Mouse (Mus musculus): ENCODE measurements around the gene Slc35g3. TPM values are rescaled to one million over a fixed set of nuclear protein-coding genes. Genes with fewer than 3 reads are reported as not detected.

Gene Slc35g3
- total RNA-seq (2021), result under 1 TPM in 1 of 2 experiments, not detected in 1; 0.25 TPM
- long read RNA-seq, experiment 1, result 0 reads
- long read RNA-seq, experiment 2, result 0 reads

DNA sequence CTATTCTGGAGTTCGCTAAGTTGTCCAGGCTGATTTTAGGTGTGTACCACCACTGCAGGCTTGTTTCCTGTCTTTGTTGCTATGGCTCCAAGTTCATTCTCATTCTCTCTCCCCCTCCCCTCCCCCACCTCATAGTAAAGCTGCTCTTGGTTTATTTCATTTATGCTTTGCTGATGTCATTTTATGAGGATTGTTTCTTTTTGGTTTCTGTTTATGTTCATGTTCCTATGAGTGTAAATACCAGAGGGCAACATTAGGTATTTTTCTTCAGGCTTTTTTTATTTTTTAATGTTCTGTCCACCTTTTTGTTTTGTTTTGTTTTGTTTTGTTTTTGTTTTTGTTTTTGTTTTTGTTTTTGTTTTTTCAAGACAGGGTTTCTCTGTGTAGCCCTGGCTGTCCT lies at the start of gene Slc35g3:
Gene Slc35g3, minus strand, starts transcription at position 101 of the 400 bp plus-strand sequence.
- DNase-seq (ENCODE audit: low spot score in 2 of 2), result no peak

DNA sequence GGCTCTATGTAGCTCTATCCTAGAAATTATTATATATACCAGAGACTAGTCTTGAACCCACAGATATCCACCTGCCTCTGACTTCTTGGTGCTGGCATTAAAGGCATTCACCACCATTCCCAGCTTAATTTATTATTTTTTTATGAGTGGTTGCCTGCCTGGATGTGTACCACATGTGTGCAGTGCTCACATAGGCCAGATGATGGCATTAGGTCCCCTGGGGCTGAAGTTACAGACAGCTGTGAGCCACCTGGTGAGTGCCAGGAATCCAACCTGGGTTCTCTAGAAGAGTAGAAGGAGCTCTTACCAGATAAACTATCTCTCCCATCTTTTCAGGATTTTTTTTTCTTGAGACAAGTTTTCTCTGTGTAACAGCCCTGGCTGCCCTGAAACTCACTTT lies 48.5 kb upstream of the Slc35g3 start:
- no peak for DNase-seq (ENCODE audit: low spot score in 2 of 2)

DNA sequence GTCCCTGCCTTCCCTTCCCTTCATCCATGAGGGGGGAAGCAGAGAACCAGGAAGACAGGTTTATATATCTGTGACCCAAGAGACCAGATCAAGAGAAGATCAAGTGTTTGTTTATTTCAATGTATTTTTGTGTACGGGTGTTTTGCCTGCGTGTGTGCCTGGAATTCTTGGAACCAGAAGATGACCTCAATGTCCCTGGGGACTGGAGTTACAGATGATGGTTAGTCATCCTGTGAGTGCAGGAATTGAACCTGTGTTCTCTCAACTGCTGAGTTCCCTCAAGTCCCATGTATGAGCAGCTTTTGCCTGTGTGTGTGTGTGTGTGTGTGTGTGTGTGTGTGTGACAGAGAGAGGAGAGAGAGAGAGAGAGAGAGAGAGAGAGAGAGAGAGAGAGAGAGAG lies 45.9 kb upstream of the Slc35g3 start:
- no peak for DNase-seq (ENCODE audit: low spot score in 2 of 2)

DNA sequence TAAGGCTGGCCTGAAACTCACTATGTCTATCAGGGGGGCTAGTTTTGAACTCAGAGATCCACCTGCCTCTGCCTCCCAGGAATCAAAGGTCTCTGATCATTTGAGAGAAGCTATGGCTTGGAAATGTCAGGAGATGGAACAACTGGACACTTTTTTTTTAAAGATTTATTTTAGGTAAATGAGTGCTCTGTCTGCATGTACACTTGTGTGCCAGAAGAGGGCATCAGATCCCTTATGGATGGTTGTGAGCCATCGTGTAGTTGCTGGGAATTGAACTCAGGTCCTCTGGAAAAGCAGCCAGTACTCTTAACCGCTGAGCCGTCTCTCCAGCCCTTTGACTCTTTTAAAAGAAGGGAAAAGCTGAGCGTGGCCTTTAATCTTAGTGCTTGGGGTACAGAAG lies 44.6 kb upstream of the Slc35g3 start:
- no peak for DNase-seq (ENCODE audit: low spot score in 2 of 2)

DNA sequence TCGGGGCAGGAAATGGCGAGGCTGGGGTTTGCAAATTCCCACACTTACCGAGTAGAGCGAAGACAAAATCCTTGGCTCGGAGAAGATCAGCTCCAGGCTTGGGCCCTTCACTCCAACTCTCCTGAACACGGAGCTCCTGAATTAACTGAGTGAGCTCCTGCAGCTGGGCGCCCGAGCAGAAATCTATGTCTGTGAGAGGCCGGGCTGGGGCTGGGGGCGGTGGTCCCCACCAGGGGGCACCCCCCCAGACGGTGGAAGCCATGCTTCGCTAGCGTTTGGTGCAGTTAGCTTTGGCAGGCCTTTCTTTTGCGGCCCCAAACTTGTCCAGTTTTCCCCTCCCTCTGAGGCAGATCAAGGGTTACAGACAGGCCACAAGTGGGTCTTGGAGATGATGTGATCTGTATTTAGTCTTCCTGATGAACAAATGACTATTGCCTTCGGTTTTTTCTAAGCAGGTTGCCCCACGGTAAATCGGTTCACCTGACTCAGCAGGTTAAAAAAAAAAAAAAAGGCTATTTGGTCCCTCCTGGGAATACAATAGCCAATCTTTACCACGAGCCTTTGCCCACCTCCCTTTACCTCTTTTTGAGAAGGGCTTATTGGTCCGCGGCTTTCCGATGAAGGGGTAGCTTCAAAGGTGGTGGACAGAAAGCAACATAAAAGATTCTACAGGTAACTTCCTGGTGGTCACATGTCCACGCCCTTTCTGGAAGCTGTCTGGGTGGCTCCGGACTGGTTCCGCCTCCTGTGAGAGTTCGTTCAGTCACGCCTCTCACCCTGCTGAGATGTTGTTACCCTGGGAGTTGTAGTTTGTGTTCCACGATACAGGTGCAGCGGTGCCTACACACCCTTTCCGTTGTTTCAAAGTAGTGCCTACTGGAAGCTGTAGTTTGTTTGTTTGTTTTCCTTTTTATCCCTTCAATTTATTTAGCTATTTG lies 43.5 kb upstream of the Slc35g3 start, which contains the start of gene Tmem102:
Gene Tmem102, minus strand, starts transcription at position 653 of the 938 bp plus-strand sequence.
- DNase-seq (ENCODE audit: low spot score in 2 of 2), result no peak

DNA sequence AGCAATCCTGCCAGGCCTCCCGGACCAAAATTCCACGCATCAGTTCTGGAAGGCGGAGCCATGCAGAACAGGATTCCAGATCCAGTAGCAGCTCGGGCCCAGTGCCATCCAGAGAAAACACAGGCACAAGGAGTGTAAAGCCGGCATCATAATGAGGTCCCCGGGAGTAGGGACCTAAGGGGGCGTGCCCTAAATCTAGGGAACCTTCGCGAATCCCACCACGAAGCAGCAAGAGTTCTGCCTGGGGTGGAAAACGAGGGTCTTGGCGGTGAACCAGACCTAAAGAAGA lies 42.8 kb upstream of the Slc35g3 start:
- no peak for DNase-seq (ENCODE audit: low spot score in 2 of 2)

DNA sequence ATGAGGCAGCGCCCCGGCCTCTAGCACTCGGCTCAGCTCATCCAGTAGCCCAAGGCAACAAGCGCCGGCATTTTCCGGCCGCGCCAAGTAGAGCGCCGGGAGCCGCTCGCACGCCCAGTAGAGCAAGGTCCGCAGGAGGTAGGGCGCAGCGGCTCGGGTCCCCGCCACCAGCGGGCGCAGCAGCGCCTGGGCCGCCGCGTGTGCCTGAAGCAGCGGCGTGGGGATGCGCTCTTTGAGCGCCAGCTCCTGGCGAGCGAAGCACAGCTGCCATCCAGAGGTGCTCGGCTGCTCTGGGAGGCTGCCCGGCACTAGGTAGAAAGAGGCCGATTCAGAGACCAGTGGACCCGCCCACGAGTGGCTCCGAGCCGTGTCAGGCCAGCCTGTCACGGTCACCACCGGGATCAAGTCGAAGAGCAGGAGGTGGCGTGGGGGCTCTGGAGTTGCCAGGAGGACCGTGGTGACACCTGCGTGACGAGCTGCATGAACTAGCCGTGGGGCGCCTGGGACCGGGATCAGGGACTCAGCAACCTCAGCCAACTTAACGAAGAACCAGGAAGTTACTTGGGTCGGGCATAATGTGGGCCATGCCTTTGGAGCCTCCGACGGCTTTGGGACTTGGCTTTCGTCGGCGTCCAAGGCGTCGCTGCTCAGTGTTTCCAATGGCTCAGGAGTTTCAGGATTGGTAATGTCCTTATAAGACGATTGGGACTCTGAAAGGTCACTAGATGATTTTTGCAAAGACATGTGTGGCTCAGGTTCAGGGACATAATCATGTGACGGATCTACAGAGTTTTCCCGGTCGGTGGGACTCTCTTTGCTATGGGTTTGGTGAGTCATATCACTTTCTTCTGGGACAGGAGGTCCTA lies 42.3 kb upstream of the Slc35g3 start:
- peak; percentile 55 to 71 for DNase-seq (ENCODE audit: low spot score in 2 of 2)

DNA sequence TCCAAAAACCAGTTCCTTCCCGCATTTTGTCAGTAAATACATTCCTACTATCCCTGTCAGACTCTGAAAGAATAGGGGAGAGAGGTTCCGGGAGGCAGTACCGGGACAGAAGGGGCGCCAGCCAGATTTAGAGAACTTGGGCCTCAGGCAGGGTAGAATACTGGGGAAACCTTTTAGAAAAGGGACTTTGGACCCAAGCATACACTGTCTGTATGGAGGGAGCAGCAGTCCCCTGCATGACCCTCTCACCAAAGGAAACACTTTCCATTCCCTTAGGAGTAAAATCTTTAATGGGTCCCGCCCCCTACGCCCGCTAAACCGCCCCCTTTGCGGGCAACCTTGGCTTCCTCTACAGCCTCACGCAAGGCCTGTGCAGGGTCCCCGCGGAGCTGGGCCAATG lies 41.6 kb upstream of the Slc35g3 start:
- DNase-seq (ENCODE audit: low spot score in 2 of 2), result no peak

DNA sequence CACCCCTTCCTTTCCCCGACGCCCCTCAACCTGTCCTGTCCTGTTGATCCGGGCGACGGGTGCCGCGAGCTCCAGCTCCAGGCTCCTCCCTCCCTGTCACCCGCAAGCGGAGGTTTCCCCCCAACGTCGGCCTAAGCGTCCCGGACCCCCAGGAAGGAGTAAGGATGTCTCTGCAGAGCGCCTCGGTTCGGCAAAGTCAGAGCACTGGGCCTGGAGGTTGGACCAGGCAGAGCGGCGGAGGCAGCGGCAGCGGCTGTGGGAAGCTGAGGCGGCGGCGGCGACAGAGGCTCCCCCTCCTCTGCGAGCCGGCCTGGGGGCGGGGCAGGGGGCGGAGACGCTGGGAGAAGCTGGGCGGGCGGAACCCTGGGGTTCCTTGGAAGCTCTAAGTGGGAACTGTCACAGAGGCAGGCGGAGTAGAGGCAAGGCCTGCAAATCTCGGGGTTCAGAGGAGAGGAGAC lies 40.9 kb upstream of the Slc35g3 start:
- peak; percentile 79 to 85 for DNase-seq (ENCODE audit: low spot score in 2 of 2)

DNA sequence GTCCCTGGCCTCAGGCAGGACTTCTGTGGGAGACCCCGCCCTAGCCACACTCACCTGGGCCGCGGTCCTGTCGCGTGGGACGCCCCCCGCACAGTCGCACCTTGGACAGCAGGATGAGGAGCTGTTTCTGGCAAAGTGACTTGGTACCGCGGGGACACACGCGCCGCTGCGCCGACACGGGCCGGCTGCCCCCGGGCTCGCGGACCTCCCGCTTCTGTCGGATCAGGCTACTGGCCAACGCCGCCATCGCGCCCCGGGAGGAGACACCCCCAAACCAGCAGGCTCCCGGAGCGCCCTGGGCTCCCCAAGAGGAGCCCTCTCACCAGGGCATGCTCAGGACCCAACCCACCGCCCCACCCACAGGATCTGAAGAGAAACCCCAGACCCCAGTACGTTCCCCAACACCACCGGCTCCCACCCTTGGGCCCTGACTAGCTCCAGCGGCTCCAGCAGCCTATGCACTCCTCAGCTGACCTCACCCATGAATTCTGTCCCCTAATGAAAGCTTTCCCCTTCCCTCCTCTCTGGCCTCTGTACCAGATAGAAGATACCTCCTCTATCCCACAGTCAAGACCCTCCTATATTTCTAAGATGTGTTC lies 39.7 kb upstream of the Slc35g3 start, which contains the start of gene Fgf11:
Gene Fgf11, minus strand, starts transcription at position 479 of the 599 bp plus-strand sequence.
- no peak for DNase-seq (ENCODE audit: low spot score in 2 of 2)

DNA sequence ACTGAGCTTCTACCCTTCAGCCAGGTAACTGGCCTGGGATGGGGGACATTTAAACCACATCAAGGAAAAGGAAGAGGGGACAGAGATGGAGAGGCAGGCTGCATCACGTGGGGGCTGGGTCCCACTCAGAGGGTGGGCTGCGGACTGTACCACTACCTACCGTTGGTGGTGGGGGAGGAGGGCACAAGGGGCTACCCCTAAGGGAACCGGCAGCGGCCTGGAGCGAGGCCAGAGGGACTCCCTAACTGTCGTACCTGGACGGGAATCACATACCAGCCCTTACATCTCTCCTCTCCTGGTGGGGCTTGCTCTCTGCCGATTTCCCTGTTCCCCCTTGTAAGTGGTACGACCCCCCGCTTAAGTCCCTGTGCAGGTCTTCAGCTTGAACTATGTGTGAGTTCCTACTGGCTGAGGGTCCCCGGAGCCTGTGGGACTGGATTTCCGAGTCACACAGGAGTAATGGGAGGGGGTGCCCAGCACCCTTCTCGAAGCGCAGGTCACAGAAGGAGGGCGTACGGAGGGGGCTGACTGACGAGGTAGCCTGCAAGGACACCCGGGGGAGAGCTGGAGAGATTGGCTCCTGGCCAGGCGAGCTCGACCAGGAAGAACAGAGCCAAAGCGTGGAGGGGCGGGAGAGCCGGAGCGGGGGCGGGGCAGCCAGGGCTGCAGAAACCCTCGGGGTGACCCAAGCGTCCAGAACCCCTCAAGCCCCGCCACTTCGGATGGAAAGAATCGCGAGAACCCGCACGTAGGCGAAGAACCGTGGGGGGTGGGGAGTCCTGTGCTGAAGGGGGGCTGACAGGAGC lies 38.8 kb upstream of the Slc35g3 start:
- DNase-seq (ENCODE audit: low spot score in 2 of 2), result peak; percentile 60 to 72

DNA sequence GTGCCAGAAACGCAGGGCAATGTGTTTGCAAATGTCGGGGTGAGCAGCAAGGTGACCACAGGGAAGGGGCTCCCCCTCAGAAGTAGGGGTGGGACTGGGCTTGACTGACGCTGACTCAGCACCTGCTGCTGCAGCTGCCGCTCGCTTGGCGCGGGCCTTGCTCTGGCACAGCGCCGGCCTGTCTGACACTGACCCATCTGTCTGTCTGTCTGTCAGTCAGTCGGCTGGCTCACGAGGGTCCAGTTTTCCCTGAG lies 38.3 kb upstream of the Slc35g3 start:
- DNase-seq (ENCODE audit: low spot score in 2 of 2), result peak in 1 of 2 experiments; percentile 60

DNA sequence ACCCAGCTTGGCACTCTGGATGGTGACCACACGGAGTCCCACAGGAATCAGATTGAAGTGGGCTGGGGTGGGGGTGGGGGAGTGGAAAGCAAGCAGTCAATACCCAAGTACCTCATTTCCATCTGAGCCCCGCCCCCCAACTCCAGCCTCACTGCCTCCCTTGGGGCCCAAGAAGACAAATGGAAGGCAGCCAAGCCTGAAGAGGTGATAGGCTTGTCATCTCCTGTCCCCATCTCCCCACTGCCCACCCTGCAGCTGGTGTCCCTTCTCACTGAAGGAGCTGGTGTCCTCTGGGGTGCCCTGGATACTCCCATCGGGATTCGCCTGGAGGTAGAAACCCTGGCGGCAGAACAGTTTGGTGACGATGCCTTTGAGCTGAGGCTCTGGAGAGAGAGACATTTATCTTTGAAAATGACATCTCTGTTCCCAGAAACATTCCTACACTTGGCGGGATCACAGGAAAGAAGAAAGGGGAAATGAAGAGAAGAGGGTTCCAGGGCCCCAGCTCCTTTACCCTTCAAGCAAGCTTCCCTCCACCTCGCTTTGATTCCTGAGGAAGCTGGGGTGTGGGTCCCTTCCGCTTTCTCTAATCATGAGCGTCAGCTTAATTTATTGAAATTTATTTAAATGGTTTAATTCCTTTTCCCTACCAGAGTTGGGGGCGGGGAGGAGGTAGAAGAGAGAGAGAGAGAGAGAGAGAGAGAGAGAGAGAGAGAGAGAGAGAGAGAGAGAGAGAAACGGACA lies 37.8 kb upstream of the Slc35g3 start:
- no peak for DNase-seq (ENCODE audit: low spot score in 2 of 2)

DNA sequence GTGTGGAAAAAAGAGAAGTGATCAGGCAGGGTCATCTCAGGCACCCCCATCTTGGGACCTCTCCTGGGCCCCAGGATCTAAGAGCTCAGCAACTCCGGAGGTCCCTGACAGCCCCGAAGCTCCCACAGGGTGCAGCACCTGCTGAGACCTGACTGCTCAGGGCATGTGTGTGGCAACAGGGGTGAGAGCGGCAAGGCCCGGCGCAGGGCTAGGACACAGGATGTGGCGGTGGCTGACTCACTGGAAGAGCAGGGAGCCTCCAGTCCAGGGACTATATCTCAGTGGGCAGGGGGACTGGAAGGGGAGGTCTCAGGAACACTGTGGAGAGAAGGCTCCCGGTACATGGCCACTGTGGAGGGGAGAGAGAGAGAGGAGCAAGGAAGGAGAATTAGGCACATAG lies 36.2 kb upstream of the Slc35g3 start:
- DNase-seq (ENCODE audit: low spot score in 2 of 2), result no peak

DNA sequence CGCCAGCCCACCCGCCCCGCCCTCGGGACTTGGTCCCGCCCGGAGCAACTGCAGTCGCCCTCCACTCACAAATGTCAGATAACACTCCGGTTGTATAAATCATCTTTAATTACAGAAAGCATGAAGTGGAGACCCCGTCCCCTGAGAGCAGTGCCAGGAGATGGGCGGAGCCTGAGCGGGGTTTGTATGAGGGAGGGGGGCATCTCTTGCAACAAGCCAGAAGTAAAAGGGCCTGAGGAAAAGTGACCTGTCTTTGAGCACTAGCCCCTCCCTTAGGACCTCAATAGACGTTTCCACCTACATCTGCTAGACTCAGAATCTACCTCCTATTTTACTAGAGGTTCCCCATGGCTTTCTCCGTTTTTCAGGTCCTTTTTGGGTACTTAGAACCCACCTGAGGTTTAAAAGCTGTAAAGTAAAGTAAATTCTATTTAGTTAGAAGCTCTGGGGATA lies 34.2 kb upstream of the Slc35g3 start:
- DNase-seq (ENCODE audit: low spot score in 2 of 2), result no peak

DNA sequence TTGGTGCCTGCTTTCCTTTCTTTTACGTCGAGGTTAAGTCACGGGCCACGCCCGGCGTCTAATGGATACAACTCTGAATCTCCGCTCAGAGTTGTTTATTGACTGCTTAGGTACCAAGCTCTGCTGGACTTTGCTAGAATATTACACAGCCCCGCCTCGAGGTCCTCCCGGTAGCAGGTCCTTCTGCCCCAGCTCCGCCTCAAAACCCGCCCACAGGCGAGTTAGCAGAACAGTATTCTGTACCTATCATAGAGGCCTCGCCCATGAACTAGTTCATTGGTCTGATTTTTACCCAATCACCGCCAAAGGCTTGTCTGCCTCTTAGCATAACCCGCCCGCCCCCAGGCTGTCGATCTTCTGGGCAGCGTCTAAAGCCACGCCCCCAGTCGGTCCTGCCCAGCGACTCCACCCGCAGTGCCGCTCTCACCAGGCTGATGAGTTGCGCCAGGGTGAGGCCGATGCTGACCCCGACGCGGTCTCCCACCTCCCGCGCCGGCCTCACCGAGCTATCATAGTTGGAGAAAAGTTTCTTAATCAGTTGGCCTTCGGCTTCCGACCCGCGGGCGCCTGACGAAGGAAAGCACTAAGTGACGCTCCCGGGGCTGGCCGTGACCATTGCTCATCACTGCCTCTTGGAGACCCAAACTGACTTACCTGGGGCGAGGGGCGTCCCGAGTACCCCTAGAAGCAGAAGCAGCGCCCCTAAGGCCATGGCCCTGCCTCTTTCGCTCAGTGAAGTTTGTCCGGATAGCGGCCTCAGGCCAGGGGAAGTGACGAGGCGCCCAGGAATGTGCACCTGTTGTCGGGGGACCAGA lies 33.6 kb upstream of the Slc35g3 start, which contains the start of gene Chrnb1:
Gene Chrnb1, minus strand, starts transcription at position 776 of the 815 bp plus-strand sequence.
- peak; percentile 79 to 92 for DNase-seq (ENCODE audit: low spot score in 2 of 2)

DNA sequence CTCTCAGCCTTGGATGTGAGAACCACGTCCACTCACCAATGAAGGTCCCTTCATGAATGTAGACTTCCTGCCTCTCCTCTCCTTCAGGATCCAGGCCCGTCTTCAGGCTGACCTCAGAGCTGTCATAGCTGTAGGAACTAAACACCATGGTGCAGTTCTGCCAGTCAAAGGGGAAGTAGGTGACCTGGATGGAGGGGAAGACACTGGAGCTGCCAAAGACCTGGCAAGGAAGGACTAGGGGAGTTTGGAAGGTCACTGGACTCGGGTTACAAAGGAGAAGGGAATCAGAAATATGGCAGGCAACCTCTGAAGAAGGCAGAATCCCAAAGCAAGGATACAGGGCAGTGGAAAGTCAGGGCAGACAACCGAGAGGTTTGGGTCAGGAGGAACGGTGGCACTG lies 31.7 kb upstream of the Slc35g3 start:
- DNase-seq (ENCODE audit: low spot score in 2 of 2), result no peak

DNA sequence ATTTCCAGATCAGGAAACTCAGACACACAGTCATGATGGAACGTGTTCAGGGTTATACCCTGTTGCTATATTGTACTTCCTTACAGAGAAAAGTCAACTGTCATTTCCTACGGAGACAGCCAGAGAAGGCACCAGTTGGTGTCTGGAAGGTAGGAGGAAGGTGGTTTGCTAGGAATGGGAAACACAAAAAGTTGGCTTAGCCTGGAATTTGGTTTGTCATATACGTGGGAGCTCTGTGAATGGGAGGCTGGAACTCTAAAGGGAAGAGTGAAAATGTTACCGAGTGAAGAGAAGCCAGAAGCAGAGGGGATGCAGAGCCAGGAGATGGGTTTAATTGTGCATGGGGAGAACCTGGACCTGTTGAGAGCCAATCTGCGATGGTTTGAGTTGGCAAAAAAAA lies 29.7 kb upstream of the Slc35g3 start:
- no peak for DNase-seq (ENCODE audit: low spot score in 2 of 2)

DNA sequence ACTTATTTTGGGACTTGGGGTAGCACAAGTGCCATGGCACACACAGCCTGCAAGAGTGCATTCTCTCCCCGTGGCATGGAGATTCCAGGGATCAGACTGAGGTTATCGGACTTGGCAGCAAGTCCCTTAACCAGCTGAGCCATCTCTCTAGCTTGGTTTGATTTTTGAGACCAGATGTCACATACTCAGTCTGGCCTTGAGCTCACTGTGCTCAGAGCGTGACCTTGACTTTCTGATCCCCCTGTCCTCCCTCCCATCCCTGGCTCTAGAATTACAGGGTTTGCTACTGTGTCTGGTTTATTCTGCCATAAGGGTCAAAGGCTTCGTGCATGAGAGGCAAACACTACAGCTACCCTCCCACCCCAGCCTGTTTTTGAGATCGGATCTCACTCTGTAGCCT lies 27.7 kb upstream of the Slc35g3 start:
- no peak for DNase-seq (ENCODE audit: low spot score in 2 of 2)

Data from gastrocnemius, postnatal 4 days (tissue).